Mouse (Mus musculus): Measurements from ENCODE around the gene Nbas. TPM values are rescaled to one million over a fixed set of nuclear protein-coding genes. Genes with fewer than 3 reads are reported as not detected.

Gene Nbas
- polyA plus RNA-seq, 1 experiment from 2014 or later = 14.6 TPM

DNA sequence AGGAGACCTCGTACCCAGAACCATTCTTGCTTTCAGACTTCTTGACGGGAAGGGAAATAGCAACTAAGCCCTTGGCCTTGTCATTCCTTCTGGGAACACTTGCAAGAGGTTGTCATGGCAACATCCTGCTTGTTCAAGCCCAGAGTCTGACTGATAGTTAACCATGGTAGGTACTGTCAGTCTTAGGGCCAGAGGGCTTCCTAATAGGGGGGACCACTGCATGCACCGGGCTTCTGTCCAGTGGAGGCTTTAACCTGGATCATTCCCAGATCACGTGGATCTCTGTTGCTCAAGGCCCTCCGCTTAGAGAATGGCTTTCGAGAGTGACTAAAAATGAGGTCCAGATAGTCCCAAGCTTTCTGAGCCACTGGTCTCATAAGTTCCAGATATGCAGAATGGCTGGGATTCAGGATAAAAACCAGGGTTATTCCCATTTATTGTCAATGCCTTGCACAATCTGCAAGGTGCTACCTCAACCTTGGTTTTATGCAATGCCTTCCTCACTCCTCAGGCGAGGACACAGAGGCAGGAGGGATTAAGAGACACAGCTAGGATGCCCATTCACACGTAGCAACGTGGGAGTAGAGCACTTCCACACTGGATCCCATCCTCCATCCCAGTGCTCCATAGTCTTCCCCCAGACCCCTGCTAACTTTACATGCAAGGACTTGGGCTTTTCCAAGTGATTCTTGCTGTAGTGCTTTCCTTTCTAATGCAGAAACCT is 326.0 kb downstream of the Nbas start:
- 73% methylated on average over 9 of the region's 9 CpGs for WGBS

GRCm38 (mm10) chr12:13597026-13597425 is 328.1 kb downstream of the Nbas start:
- Histone ChIP-seq H3K9me3 (no peaks in the 10 kb centered on the region), H3K4me3 (no peak overlapping the region), H3K27me3 (no peaks in the 10 kb centered on the region), H3K4me1 (no peaks in the 10 kb centered on the region), H3K4me2 (no peak overlapping the region), H3K27ac (no peak overlapping the region), H3K36me3 (no peaks in the 10 kb centered on the region), H3K9ac (no peak overlapping the region)
- WGBS = 84% methylated on average over 2 of the region's 2 CpGs
- ATAC-seq (ENCODE audit: insufficient number of reproducible peaks, insufficient read depth, low FRiP score, low TSS enrichment, low read depth) = no peak

More for the DNA sequence above, 326.0 kb downstream of the Nbas start:
- Histone ChIP-seq H3K4me1 (no peaks in the 10 kb centered on the region), H3K9me3 (no peaks in the 10 kb centered on the region), H3K4me3 (no peak overlapping the region), H3K4me2 (no peak overlapping the region), H3K9ac (no peak overlapping the region), H3K27ac (no peak overlapping the region), H3K36me3 (no peaks in the 10 kb centered on the region), H3K27me3 (no peaks in the 10 kb centered on the region)
- ATAC-seq (ENCODE audit: insufficient number of reproducible peaks, insufficient read depth, low FRiP score, low TSS enrichment, low read depth) = no peak

GRCm38 (mm10) chr12:13598545-13598944 is 329.6 kb downstream of the Nbas start:
- Histone ChIP-seq H3K4me2 (no peak overlapping the region), H3K9ac (no peak overlapping the region), H3K9me3 (no peaks in the 10 kb centered on the region), H3K27ac (no peak overlapping the region), H3K36me3 (no peaks in the 10 kb centered on the region), H3K4me3 (no peak overlapping the region), H3K27me3 (no peaks in the 10 kb centered on the region), H3K4me1 (peaks cover 3% of the 10 kb centered on the region; the same call in 1 of the 2 replicates)
- ATAC-seq (ENCODE audit: insufficient number of reproducible peaks, insufficient read depth, low FRiP score, low TSS enrichment, low read depth) = no peak
- 61% methylated on average over 4 of the region's 4 CpGs for WGBS

- Histone ChIP-seq H3K4me3 (no peak overlapping the region), H3K9ac (no peak overlapping the region), H3K36me3 (no peaks in the 10 kb centered on the region), H3K9me3 (no peaks in the 10 kb centered on the region), H3K4me1 (peaks cover 5% of the 10 kb centered on the region; the same call in 1 of the 2 replicates), H3K27me3 (no peaks in the 10 kb centered on the region), H3K4me2 (no peak overlapping the region), H3K27ac (no peak overlapping the region)
- ATAC-seq (ENCODE audit: insufficient number of reproducible peaks, insufficient read depth, low FRiP score, low TSS enrichment, low read depth) = no peak
Observed at GRCm38 (mm10) chr12:13602414-13602813, 333.5 kb downstream of the Nbas start.

- peaks cover 5% of the 10 kb centered on the region; the same call in 1 of the 2 replicates for H3K4me1 ChIP-seq
Observed at GRCm38 (mm10) chr12:13607021-13607420, 338.1 kb downstream of the Nbas start.

DNA sequence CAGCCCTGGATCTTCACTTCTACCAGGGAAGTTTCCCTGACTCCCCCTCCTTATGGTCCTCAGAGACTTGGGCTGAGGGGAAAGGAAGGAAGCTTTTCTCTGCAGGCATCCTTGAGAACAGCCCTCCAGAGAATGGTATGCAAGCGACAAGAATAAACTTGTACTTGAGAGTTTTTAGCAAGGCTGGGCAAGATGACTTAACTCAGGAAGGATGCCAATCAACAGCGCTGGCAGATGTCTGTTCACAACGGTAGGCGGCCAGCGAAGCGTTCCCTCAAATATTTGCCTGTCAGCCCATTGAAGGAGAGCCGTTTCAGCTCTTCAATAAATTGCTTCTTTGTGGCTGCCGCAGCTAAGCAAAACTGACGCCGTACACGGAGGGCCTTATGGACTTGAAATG is 340.1 kb downstream of the Nbas start:
- 66% methylated on average over 11 of the region's 11 CpGs for WGBS
- Histone ChIP-seq H3K4me1 (no peaks in the 10 kb centered on the region), H3K36me3 (no peaks in the 10 kb centered on the region), H3K9me3 (no peaks in the 10 kb centered on the region), H3K27me3 (no peaks in the 10 kb centered on the region), H3K27ac (no peak overlapping the region), H3K4me2 (no peak overlapping the region), H3K9ac (no peak overlapping the region), H3K4me3 (no peak overlapping the region)
- no peak for ATAC-seq (ENCODE audit: insufficient number of reproducible peaks, insufficient read depth, low FRiP score, low TSS enrichment, low read depth)

More at GRCm38 (mm10) chr12:13607021-13607420, 338.1 kb downstream of the Nbas start:
- H3K27me3 ChIP-seq = no peaks in the 10 kb centered on the region
- H3K36me3 ChIP-seq = no peaks in the 10 kb centered on the region
- WGBS = 84% methylated on average over 2 of the region's 2 CpGs
- no peak overlapping the region for H3K4me2 ChIP-seq
- H3K9me3 ChIP-seq = no peaks in the 10 kb centered on the region
- no peak overlapping the region for H3K4me3 ChIP-seq
- H3K9ac ChIP-seq = no peak overlapping the region
- no peak overlapping the region for H3K27ac ChIP-seq
- no peak for ATAC-seq (ENCODE audit: insufficient number of reproducible peaks, insufficient read depth, low FRiP score, low TSS enrichment, low read depth)

- Histone ChIP-seq H3K36me3 (no peaks in the 10 kb centered on the region), H3K4me2 (no peak overlapping the region), H3K4me1 (no peaks in the 10 kb centered on the region), H3K27me3 (no peaks in the 10 kb centered on the region), H3K27ac (no peak overlapping the region), H3K9ac (no peak overlapping the region), H3K9me3 (no peaks in the 10 kb centered on the region), H3K4me3 (no peak overlapping the region)
- no peak for ATAC-seq (ENCODE audit: insufficient number of reproducible peaks, insufficient read depth, low FRiP score, low TSS enrichment, low read depth)
- 22% methylated on average over 2 of the region's 2 CpGs for WGBS
Observed at GRCm38 (mm10) chr12:13613041-13613440, 344.1 kb downstream of the Nbas start.

DNA sequence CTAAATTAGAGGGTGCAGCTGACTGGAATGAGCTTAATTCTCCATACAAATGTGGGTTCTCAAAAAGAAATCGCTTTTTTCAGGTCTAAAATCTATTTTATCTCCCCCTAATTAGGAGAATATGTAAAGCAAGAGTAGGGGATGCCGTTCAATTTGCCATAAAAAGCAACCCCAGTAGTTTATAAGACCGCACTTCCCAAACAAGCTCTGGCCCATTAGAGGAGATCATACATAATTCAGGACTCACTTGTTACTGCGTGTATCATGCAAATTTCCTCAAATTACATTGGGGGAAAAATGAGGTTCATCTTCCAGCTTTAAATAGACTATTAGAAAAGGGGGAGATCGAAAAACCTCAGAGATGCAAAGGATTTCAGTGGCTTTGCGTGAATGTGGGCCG is 346.7 kb downstream of the Nbas start:
- Histone ChIP-seq H3K9ac (no peak overlapping the region), H3K9me3 (no peaks in the 10 kb centered on the region), H3K36me3 (no peaks in the 10 kb centered on the region), H3K4me1 (no peaks in the 10 kb centered on the region), H3K27ac (no peak overlapping the region), H3K27me3 (no peaks in the 10 kb centered on the region), H3K4me3 (no peak overlapping the region), H3K4me2 (no peak overlapping the region)
- WGBS = 71% methylated on average over 7 of the region's 7 CpGs
- ATAC-seq (ENCODE audit: insufficient number of reproducible peaks, insufficient read depth, low FRiP score, low TSS enrichment, low read depth) = no peak

DNA sequence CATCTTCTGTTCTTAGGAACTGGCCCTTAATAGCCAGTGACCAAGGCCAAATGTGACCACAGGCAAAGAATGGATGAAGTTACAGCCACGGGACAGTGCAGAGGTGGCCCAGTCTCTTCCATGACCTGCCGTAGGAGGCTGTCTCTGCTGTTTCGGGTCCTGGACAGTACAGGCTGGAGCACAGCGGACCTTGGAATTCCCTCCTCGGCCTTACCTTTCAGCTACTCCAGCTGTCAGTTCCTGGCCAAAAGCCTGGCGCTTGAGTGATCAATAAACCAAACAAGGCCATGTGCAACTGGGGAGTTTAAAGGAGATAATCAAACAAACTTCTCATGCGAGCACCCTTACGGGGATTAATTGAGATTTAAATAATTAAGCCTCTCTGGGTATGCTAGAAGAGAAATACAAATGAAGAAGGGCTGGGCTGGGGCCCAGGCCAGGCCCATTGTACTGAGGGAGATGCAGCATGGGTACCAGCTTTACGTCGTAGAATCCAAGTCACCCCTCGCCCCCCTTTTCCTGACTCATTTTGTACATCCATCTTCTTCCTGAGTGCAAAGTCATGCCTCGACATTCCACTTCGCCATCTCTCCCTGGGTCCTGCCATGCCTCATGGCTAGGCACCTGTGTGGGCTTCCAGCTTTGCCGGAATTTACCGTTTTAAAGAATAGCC is 353.4 kb downstream of the Nbas start:
- Histone ChIP-seq H3K4me3 (no peak overlapping the region), H3K27ac (no peak overlapping the region), H3K9ac (no peak overlapping the region), H3K9me3 (no peaks in the 10 kb centered on the region), H3K36me3 (no peaks in the 10 kb centered on the region), H3K4me2 (no peak overlapping the region), H3K27me3 (no peaks in the 10 kb centered on the region), H3K4me1 (no peaks in the 10 kb centered on the region)
- no peak for ATAC-seq (ENCODE audit: insufficient number of reproducible peaks, insufficient read depth, low FRiP score, low TSS enrichment, low read depth)
- 86% methylated on average over 15 of the region's 15 CpGs for WGBS

- no peak for ATAC-seq (ENCODE audit: insufficient number of reproducible peaks, insufficient read depth, low FRiP score, low TSS enrichment, low read depth)
- WGBS = 69% methylated on average over 12 of the region's 12 CpGs
- Histone ChIP-seq H3K9ac (no peak overlapping the region), H3K4me3 (no peak overlapping the region), H3K4me2 (no peak overlapping the region), H3K27me3 (no peaks in the 10 kb centered on the region), H3K27ac (no peak overlapping the region), H3K9me3 (no peaks in the 10 kb centered on the region), H3K4me1 (no peaks in the 10 kb centered on the region), H3K36me3 (no peaks in the 10 kb centered on the region)
Observed at GRCm38 (mm10) chr12:13626803-13627706, 358.1 kb downstream of the Nbas start.

All from embryonic facial prominence, embryonic 13.5 days (tissue).